Mouse (Mus musculus): ENCODE measurements at regions not wholly inside any gene's neighbourhood (a gene's known extent, or its start where the extent isn't known, plus 50 kb on each side); places are given as distances from the start of the nearest gene placed in this dataset.
A peak's percentile ranks its signal among the peaks of the same experiment; 100 is the strongest.

DNA sequence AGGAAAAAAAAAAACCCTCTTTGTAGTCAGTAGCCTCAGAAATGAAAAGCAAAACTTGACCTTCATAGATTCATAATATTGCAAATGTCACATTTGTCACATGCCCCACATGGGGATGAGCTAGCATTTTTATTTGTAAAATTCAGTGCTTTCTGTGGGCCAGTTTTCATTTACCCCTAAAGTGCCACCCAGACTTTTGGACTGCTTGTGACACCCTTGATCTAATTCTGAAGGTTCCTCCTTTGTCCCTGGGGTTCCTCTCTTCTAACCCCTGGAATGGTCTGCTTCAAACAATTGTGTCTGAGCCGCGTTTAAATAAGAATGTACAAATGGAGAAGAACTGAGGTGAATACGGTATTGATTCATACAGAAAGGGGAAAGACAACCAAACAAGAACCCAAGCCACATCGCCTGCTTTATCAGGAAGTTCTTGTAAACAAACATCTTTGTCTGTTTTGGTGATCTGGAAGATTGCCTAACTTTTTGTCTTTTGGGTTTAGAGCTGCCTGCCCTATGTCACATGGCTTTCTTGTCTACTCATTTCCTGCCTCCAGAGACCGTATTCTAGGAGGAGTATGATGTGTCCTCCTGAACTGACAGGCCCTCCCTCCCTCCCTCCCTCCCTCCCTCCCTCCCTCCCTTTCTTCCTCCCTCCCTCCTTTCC lies 203.1 kb upstream of the Gm9833 start:
- DNase-seq (ENCODE audit: low read depth) = peak; percentile 81

DNA sequence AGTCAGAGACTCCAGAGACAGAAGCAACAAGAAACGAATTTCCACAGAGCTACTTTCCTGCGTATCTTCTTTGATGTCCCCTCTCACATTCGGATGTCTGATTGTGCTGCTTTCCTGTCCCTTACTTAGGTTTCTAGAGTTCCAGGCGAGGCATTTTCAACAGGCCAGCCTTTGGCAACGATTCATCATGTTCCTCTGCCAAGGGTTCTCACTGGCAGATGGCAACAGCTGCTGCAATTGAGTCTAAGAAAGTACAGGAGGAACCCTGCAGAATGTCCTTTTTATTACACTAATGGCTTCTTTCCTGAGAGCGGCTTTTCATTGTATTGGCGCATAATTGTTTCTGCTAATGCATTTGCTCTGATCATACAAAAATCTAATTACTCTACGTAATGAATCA lies 202.3 kb upstream of the Gm9833 start:
- DNase-seq (ENCODE audit: low read depth) = no peak

GRCm38 (mm10) chr3:9886077-9886476 lies 201.8 kb upstream of the Gm9833 start:
- DNase-seq (ENCODE audit: low read depth) = no peak

GRCm38 (mm10) chr3:9886765-9887626 lies 200.9 kb upstream of the Gm9833 start:
- DNase-seq (ENCODE audit: low read depth) = peak; percentile 58

DNA sequence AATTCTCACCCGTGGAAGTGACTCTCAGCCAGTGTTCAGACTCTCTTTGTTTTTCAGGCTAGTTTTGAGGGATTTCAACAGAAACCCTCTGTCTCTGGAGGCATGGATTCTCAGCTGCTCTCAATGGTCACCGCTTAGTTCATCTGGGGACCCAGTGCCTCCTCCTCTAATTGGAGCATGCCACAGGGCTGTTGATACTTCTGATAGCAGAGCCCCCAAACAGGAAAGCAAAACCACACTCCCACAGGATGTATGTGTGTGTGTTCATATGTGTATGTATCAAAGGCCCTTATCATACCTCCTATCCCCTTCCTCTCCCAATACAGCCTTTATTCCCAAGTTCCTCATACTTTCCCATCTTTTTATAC lies 200.3 kb upstream of the Gm9833 start:
- peak; percentile 10 for DNase-seq (ENCODE audit: low read depth)

- no peak for DNase-seq (ENCODE audit: low read depth)
Observed at GRCm38 (mm10) chr3:9888051-9888450, 199.9 kb upstream of the Gm9833 start.

DNA sequence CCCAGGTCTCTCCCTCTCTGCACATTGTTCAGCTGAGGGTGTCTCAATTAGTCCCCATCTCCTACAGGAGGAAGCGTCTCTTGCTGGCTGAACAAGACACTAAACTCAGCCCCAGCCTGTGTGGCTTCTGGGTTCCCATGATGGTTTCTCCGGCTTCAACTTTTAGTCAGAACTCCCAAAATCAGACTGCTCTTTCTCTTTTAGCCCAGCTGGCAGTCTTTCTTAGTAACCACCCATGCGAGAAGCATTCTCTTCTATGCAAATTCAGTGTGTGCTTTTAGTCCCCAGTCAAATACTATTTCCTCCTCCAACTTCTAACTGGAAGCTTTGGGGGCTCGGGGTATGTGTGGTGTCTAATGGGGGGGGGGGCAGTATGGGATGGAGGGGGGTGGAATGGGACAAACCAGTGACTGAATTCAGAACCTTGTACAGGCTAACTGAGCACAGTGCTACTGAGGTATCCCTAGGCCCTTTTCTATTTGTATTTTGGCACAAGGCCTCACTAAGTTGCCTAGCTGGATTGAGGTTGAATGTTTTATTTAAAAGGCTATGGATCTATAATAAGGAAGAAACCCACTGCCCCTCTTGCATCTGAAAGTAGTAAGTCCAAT lies 194.9 kb upstream of the Gm9833 start:
- no peak for DNase-seq (ENCODE audit: low read depth)

DNA sequence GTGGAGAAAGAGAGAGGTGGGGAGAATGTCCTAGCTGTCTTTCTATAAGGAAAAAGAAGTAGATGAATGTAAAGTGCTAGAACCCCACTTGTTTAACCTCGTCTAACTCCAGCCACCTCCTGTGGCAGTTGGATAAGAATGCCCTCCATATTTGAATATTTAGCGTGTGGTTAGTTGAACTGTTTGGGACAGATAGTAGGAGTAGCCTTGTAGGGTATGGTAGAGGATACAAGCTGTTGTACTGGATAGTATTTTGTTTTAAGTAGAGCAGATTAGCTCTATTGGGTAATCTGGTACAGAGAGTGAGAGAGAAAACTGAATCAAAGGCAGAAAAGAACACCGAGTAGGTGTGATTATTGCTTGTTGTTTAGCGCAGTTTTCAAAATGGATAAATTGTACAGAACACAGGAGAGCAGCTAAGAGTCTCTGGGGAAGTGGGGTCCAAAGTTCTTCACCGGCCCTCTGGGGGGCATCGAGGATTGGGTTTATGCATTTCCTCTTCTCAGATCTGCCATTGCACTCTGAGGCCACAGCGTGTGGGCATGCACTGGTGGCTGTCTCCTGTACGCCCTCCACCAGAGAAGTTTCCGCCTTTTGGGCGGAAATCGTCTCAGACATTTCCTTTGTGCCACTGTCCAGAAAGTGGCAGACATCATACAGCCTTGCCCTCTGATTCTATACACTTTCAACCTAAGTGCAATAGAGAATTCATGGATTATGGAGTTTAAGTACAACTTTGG lies 192.3 kb upstream of the Gm9833 start:
- DNase-seq (ENCODE audit: low read depth) = no peak

GRCm38 (mm10) chr3:9896303-9896702 lies 191.6 kb upstream of the Gm9833 start:
- no peak for DNase-seq (ENCODE audit: low read depth)

GRCm38 (mm10) chr3:9901663-9902062 lies 186.2 kb upstream of the Gm9833 start:
- DNase-seq (ENCODE audit: low read depth) = no peak

- no peak for DNase-seq (ENCODE audit: low read depth)
Observed at GRCm38 (mm10) chr3:9913357-9913756, 174.6 kb upstream of the Gm9833 start.

DNA sequence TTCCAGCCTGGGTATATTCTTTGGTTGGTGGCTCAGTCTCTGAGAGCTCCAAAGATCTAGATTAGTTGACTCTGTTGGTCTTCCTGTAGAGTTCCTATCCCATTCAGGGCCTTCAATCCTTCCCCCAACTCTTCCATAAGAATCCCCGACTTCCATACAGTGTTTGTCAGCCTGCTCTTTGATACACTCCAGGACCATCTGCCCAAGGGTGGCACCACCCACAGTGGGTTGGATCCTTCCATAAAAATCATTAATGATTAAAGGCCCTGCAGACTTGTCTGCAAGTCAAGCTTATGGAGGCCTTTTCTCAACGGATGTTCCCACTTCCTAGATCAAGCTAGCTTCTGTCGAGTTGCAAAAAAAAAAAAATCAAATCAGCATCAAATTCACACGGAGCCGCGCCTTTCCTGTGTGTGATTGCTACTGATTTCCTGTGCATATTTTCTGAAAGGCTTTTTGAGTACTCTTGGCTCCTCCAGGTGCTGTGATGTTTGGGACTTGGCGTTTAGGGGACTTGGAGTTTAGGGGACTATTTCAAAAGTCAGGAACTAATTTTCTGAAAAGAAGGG lies 171.3 kb upstream of the Gm9833 start:
- DNase-seq (ENCODE audit: low read depth) = no peak

GRCm38 (mm10) chr3:9920331-9920730 lies 167.6 kb upstream of the Gm9833 start:
- DNase-seq (ENCODE audit: low read depth) = no peak

DNA sequence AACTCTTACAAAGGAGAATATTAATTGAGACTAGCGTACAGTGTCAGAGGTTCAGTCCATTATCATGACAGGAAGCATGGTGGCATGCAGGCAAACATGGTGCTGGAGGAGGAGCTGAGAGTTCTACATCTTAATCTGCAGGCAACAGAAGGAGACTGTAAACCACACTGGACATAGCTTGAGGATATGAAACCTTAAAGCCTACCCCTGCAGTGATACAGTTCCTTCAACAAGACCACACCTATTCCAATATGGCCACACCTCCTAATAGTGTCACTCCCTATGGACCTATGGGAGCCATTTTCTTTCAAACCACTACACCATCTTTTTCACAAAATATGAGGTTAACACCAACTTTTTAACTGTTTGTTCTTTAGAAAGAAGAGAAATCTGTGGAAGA lies 166.2 kb upstream of the Gm9833 start:
- no peak for DNase-seq (ENCODE audit: low read depth)

DNA sequence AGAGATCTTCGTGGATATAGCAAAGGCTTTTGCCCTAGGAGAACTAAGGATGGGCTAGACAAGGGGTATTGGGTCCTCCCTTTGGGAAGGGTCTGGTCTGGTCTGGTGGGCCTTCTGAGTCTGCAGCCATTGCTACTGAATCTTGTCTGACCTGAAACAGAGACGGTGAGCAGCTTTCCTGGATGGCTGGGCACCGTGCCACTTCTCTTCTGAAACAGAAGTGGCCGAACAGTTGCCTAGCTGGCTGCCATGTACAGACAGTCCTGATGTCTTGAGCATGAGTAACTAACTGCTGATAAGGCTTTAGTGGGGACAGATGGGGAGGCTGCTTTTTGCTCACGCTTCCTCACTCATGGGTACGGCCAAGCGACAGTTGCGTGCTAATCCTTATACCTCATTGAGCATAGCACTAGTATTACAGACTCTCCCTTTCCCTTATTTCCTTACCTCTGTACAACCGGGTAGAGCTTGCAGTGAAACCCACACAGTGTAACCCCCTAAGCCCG lies 165.3 kb upstream of the Gm9833 start:
- no peak for DNase-seq (ENCODE audit: low read depth)

DNA sequence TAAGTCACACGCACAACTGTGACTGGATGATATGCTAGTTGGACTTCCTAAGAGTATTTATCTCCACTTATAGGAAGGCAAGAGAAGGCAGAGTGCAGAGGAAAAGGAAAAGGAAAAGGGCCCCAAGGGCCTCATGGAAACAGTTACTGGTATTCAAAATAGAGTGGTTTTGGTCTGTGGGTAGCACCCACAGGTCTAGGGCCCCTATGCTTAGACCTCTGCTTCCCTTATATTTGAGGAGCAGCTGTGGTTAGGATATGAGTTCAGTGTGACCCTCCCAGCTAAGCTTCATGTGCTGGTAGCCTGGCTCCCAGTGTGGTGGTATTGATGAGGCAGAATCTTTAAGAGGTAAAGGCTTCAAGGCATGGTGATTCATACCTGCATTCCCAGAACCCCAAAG lies 163.3 kb upstream of the Gm9833 start:
- peak; percentile 19 for DNase-seq (ENCODE audit: low read depth)

- DNase-seq (ENCODE audit: low read depth) = no peak
Observed at GRCm38 (mm10) chr3:9936853-9937441, 151.0 kb upstream of the Gm9833 start.

DNA sequence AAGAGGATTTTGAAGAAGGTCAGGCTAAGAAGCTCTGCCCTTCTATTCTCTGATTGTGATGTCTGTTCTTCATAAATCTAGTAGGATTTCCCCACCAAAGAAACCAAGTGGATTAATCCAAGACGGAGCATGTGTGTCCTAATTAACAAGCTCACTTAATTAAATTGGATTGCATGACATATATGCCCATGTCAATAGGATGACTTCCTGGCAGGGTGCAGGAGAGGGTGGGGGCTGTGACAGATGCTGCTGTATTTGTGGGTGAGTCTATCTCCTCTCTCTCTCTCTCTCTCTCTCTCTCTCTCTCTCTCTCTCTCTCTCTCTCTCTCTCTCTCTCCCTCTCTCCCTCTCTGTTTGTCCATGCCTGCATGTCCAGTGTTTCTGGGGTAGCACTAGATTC lies 149.3 kb upstream of the Gm9833 start:
- no peak for DNase-seq (ENCODE audit: low read depth)

DNA sequence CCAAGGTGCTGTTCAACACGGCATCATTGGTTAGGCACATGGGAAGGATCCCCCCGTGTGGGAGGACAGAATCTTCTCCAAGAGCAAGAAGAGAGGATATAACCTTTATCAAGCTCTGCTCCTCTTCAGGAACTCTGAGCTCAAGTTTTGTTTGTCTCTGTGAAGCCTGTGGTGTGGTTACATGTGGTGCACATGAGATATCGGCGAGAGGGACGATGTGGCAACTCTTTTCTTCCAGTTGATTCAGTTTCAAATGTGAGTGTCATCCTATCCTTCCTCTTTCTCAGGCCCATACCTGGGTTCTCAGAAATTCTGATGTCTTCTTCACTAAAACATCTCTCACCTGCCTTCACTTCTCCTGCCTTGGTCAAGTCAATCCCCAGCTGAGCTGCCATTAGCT lies 145.3 kb upstream of the Gm9833 start:
- peak; percentile 19 for DNase-seq (ENCODE audit: low read depth)

- DNase-seq (ENCODE audit: low read depth) = peak; percentile 69
Observed at GRCm38 (mm10) chr3:9947357-9948065, 140.4 kb upstream of the Gm9833 start.

DNA sequence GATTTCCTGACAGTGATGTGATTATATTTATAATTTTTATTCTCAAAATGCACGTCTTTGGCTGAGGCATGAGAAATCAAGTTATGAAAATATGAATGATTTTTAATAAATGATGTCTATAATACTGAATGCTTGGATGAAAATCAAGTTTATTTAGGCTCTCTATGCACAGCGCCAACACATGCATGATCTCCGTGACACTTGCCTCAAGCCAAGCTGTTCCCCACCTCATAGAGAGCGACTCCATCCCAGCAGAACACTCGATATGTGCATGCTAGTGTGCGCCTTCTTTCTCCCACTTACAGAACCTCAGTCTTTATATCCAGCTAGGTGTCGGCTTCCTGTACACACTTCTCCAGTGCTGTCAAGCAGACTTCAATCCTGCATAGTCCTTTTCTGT lies 139.8 kb upstream of the Gm9833 start:
- no peak for DNase-seq (ENCODE audit: low read depth)

Data from 416B (cell line).